Mouse (Mus musculus): Measurements from ENCODE around the gene Eno1.

DNA sequence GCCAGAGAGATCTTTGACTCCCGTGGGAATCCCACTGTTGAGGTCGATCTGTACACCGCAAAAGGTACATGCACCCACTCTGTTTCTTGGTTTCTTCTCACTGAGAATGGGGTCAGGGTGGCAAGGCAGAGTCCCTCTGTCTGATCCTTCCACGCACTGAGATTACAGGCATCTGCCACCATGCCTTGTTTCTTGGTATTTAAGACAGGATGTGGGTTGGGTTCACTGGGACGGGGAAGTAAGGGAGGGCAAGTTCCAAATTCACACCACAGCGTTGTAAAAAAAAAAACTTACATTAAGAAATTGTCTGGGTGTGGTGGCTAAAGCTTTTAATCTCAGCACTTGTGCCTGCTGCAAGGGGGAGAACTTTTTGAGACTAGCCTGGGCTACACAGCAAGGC is 3.0 kb downstream of the Eno1 start:
- TF ChIP-seq CTCF (IDR thresholded peaks at IDR 0.05; ENCODE audit: low read depth) (no peak), EP300 (IDR thresholded peaks at IDR 0.05; ENCODE audit: low read depth) (no peak)
